Mouse (Mus musculus) midbrain, embryonic 10.5 days (tissue): ENCODE results near the gene Tdgf1. TPM values are rescaled to one million over a fixed set of nuclear protein-coding genes. Genes with fewer than 3 reads are reported as not detected.

Experiments used
- DNase-seq: peaks from one replicate; pipeline ENCODE4 v3.0.0-alpha.2; 2017; ENCODE audit warnings: low spot score
- H3K27ac ChIP-seq: fragments of 300-500 bp; sonication (generic); replicated peaks from 2 replicates; pipeline ENCODE4 v1.5.1; 2016; ENCODE audit warnings: mild to moderate bottlenecking
- H3K27me3 ChIP-seq: fragments of 300-500 bp; sonication (generic); 2 replicates; pipeline ENCODE4 v1.6.1; 2016; ENCODE audit warnings: low read depth, mild to moderate bottlenecking; ENCODE audit not compliant: poor library complexity, severe bottlenecking
- H3K36me3 ChIP-seq: fragments of 300-500 bp; sonication (generic); 2 replicates; pipeline ENCODE4 v1.6.1; 2016; ENCODE audit warnings: mild to moderate bottlenecking, moderate library complexity
- H3K4me1 ChIP-seq: fragments of 300-500 bp; sonication (generic); 2 replicates; pipeline ENCODE4 v1.6.1; 2016
- H3K4me3 ChIP-seq: fragments of 300-500 bp; sonication (generic); 2 replicates; pipeline ENCODE4 v1.5.1; 2016; ENCODE audit warnings: mild to moderate bottlenecking, moderate library complexity
- H3K9me3 ChIP-seq: fragments of 300-500 bp; sonication (generic); replicated peaks from 2 replicates; pipeline ENCODE4 v1.6.1; 2016; ENCODE audit warnings: mild to moderate bottlenecking
- WGBS: fragments of 180-500 bp; shearing (Covaris S2); methylation state at CpG from one replicate; pipeline ENCODE4 v1.1.7; 2016; 5-methylcytosine and 5-hydroxymethylcytosine counted together
- polyA plus RNA-seq: library from polyadenylated mRNA; unstranded; fragments of >200 nt; fragmentation: Nextera tagmentation; extraction: Ambion mirVana; gene quantifications from 2 replicates; pipeline ENCODE4 v1.2.1, GENCODE M21; 2016

The Tdgf1 gene
- polyA plus RNA-seq, result 0.11 TPM in 1 of 2 replicates, not detected in the other

DNA sequence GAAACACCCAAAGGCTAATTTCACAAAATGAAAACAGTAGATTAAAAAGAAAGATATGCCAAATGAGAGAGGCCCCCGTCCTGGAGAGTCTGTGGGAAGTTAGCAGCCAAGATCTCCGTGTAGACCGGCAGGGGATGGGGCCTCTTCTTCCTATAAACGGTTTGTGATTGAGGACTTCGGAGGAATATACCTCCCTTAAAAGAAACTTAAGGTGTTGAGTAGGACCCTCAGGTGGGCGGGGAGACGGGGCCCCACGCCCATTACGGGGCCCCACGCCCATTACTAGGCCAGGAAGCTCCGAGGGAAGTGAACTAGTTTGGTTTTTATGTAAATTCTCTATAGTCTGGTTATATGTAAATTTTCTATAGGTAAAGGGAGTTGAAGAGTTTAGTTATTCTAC lies at the start of gene Tdgf1:
Tdgf1 (minus strand) TSS at position 233 of the 400 bp plus-strand sequence.
- H3K4me1 ChIP-seq, result peaks cover 34% of the 10 kb centered on the region
- WGBS, result 10% methylated on average over 11 of the region's 11 CpGs
- no peak for DNase-seq
- H3K36me3 ChIP-seq, result no peaks in the 10 kb centered on the region
- peak within 1 kb of the TSS; percentile 61 for H3K27ac ChIP-seq
- peak within 1 kb of the TSS; percentile 35 for H3K4me3 ChIP-seq
- H3K9me3 ChIP-seq, result no peaks in the 10 kb centered on the region
- H3K27me3 ChIP-seq, result peaks cover 97% of the 10 kb centered on the region

DNA sequence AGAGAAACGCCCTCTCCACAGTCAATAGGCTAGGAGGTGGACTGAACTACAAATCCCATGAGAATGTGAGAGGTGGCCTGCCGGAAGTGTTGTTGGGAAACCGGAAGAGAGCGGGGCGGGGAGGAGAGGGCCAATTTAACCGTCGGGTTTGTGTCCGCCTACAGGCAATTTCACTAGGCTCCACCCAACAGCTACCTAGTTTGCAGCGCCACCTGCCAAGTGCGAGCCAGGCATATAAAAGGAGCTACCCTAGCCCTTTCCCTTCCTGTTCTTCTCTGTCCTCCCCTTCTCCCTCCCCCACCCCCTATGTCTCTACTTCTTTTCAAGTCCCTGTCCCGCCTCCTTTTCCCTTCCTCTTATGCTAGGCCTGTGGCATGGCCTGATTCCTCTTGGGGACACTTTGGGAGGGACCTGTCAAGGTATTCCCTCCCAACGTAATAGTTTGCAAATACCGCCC lies 48.8 kb upstream of the Tdgf1 start:
- peak; percentile 85 for DNase-seq
- Histone ChIP-seq H3K4me1 (peaks cover 10% of the 10 kb centered on the region), H3K27me3 (no peaks in the 10 kb centered on the region), H3K36me3 (no peaks in the 10 kb centered on the region), H3K9me3 (no peaks in the 10 kb centered on the region), H3K4me3 (peak overlapping the region; percentile 59), H3K27ac (peak overlapping the region; percentile 84)
- 12% methylated on average over 13 of the region's 13 CpGs for WGBS

DNA sequence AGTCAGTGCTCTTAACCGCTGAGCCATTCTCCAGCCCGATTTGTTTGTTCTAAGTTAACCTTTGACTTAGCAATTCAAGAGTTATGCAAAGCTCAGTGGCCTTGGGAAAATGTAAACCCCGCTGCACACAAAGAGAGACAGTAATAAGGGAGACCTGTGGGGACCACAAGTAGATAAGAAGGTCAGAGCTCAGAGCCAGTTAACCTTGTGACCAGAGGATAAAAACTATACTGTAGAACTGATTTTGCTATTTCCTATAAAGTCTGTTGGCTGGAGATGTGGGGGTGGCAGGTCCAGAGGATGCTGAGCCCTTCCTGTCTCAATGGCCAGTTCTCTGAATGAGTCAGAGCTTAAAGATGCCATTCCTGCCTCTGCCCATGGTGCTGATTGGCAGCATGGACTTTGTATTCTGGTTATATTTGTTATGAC lies 47.3 kb upstream of the Tdgf1 start:
- WGBS, result 37% methylated on average over 3 of the region's 3 CpGs
- no peaks in the 10 kb centered on the region for H3K9me3 ChIP-seq
- no peaks in the 10 kb centered on the region for H3K36me3 ChIP-seq
- no peak overlapping the region for H3K27ac ChIP-seq
- peak; percentile 19 for DNase-seq
- H3K27me3 ChIP-seq, result no peaks in the 10 kb centered on the region
- peaks cover 10% of the 10 kb centered on the region for H3K4me1 ChIP-seq
- no peak overlapping the region for H3K4me3 ChIP-seq

DNA sequence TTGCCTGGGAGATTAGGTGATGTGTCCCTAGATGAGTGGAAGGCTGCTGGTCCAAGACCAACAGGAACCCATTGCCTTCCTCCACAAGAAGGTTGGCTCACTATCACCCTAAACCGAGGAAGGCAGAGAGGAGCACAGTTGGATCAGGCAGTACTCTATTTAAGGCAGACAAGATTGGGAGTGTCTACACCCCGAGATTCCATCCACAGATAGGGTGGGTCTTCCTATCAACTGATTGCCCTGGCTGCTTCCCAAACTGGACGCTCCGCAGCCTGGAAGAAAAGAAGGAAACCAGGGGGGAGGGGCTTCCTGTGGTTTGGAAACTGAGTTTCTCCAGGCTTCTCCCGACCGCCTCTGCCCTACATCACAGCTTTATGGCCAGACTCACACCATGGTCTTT lies 44.2 kb upstream of the Tdgf1 start, which contains the start of gene Rtp3:
Rtp3 (minus strand) TSS at position 380 of the 400 bp plus-strand sequence.
- Histone ChIP-seq H3K36me3 (no peaks in the 10 kb centered on the region), H3K9me3 (no peaks in the 10 kb centered on the region), H3K27me3 (no peaks in the 10 kb centered on the region), H3K27ac (no peak within 1 kb of the TSS), H3K4me3 (no peak within 1 kb of the TSS), H3K4me1 (peaks cover 10% of the 10 kb centered on the region)
- 79% methylated on average over 6 of the region's 6 CpGs for WGBS
- no peak for DNase-seq

DNA sequence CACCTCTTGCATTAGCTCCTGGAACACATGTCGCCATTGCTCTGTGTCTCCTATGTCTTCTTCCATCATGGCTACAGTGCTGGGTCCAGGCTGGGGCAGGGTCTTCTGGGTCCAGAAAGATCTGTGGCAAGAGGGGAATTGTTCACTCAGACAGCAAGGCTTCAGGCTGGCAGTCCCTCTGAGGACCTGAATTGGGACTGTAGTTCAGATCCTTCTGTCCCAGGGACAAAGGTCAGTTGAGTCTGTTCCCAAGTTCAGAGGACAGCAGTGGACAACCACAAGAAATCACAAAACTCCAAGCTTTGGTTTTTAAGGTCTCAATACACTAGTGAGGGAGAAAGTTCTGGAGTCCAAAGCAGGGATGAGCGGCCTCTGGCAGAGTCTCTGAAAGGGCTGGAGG lies 43.6 kb upstream of the Tdgf1 start:
- Histone ChIP-seq H3K4me3 (no peak overlapping the region), H3K4me1 (peaks cover 6% of the 10 kb centered on the region), H3K27me3 (no peaks in the 10 kb centered on the region), H3K36me3 (no peaks in the 10 kb centered on the region), H3K27ac (no peak overlapping the region), H3K9me3 (no peaks in the 10 kb centered on the region)
- DNase-seq, result no peak
- WGBS, result 88% methylated on average over 2 of the region's 2 CpGs

DNA sequence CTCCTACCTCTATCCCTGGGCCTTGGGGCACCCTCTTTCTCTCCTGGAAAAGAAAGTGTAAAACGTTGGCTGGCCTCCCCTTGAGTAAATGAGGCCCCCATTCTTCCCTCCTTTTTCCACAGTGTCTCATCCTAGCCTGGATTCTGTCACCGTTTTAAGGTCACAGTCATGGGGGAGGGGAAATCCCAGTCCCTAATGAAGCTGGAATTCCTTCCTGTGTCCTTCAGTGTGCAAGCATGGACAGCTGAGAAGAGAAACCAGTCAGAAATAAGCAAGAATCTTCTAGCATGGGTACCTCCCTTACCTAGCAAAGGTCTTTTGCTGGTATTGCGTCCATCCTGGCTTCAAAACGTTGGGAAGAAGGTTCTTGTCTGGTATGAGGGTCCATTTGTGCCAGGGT lies 43.2 kb upstream of the Tdgf1 start:
- Histone ChIP-seq H3K36me3 (no peaks in the 10 kb centered on the region), H3K4me1 (peaks cover 5% of the 10 kb centered on the region), H3K27ac (no peak overlapping the region), H3K27me3 (no peaks in the 10 kb centered on the region), H3K4me3 (no peak overlapping the region), H3K9me3 (no peaks in the 10 kb centered on the region)
- no peak for DNase-seq
- 76% methylated on average over 4 of the region's 4 CpGs for WGBS

DNA sequence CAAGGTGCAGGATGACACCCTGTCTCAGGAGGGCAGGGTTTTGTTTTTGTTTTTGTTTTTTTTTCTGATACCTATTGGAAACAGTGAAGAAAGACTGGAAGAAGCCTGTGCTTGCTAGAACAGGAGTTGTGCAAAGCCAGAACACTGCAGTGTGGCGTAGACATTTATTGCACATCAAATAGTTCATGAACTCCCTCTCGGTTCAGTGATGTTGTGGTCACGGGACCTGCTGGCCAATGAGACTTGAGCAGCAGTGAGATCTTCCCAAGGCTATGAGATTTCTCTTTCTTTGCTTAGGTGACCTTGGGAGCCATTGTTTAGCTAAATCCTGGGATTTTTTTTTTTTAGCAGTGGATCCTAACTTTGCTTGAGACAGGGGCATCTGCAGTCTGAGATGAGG lies 42.1 kb upstream of the Tdgf1 start:
- no peaks in the 10 kb centered on the region for H3K4me1 ChIP-seq
- WGBS, result 84% methylated on average over 3 of the region's 3 CpGs

DNA sequence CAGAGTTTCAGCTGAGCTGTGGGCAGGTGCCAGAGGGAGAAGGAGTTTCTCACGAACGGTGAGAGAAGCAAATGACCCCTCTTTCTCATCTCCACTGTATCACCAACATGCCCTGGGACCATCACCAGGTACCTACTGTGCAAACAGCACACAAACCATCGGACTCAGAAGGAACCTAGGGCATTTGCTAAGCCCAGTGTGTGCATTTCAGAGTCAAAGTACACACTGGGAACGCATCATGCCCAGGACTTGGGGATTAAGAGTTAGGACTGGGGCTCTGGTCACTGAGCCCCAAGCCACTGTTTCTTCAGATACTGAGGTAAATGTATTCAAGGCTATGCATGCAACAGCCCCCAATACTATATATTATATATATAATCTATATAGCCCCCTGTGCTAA lies 41.4 kb upstream of the Tdgf1 start:
- H3K9me3 ChIP-seq, result no peaks in the 10 kb centered on the region
- 73% methylated on average over 4 of the region's 4 CpGs for WGBS

More for the DNA sequence above, 42.1 kb upstream of the Tdgf1 start:
- Histone ChIP-seq H3K4me3 (no peak overlapping the region), H3K36me3 (no peaks in the 10 kb centered on the region), H3K27me3 (no peaks in the 10 kb centered on the region), H3K9me3 (no peaks in the 10 kb centered on the region), H3K27ac (no peak overlapping the region)
- DNase-seq, result no peak

DNA sequence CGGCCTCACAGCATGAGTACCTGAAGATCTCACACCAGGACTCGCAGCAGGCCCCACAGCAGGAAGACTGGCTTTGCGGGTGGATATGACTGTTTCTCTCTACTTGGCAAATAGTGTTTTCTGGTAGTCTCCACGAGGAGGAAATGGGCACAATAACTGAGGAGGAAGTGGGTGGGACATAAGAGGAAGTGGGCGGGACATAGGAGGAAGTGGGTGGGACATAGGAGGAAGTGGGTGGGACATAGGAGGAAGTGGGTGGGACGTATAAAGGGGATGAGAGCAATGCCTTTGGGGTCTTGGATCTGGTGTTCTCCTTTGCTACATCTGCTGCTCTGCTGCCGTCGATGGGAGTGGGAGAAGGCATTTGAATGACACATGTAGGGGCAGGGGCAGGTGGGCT lies 40.0 kb upstream of the Tdgf1 start:
- Histone ChIP-seq H3K4me1 (no peaks in the 10 kb centered on the region), H3K27ac (no peak overlapping the region), H3K4me3 (no peak overlapping the region), H3K27me3 (no peaks in the 10 kb centered on the region), H3K9me3 (no peaks in the 10 kb centered on the region), H3K36me3 (no peaks in the 10 kb centered on the region)
- DNase-seq, result no peak
- 90% methylated on average over 8 of the region's 8 CpGs for WGBS

More for the DNA sequence above, 41.4 kb upstream of the Tdgf1 start:
- no peak overlapping the region for H3K27ac ChIP-seq
- no peak for DNase-seq
- H3K4me3 ChIP-seq, result no peak overlapping the region
- H3K4me1 ChIP-seq, result no peaks in the 10 kb centered on the region
- no peaks in the 10 kb centered on the region for H3K27me3 ChIP-seq
- no peaks in the 10 kb centered on the region for H3K36me3 ChIP-seq

DNA sequence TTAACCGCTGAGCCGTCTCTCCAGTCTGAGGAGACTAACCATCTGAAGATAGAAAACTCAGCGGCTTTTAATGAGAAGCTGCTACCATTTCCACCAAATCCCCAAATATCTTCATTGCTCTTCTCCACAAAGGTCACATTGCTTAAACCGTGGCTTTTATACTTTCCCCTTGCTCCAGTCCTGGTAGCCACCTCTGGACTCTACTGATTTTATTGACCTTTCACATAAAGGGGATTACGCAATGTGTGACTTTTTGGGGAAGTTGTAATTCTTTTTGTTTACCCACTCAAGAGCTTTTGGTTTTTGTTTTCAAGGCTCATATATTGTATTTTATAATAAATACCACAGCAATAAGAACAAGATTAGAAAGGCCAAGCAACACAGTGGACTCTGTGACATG lies 39.6 kb upstream of the Tdgf1 start:
- H3K4me1 ChIP-seq, result no peaks in the 10 kb centered on the region
- H3K36me3 ChIP-seq, result no peaks in the 10 kb centered on the region
- WGBS, result 95% methylated on average over 5 of the region's 5 CpGs

DNA sequence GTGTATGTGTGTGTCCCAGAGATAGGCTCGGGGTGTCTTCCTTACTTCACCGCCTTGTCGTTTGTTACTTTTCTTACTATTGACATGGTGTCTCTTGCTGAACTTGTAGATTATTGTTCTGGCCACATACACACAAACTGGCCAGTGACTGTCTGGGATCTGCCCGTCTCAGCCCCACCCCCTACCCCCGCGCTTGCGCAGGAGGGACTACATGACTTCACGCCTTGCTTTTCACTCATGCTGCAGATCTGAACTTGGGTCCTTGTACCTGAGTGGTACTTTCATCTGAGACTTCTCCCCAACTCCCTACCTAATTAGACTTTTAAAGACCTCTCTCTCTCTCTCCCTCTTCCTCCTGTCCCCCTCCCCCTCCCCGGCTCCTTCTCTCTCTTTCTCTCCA lies 38.1 kb upstream of the Tdgf1 start:
- 93% methylated on average over 9 of the region's 9 CpGs for WGBS
- Histone ChIP-seq H3K27me3 (no peaks in the 10 kb centered on the region), H3K27ac (no peak overlapping the region), H3K36me3 (no peaks in the 10 kb centered on the region), H3K4me3 (no peak overlapping the region), H3K4me1 (no peaks in the 10 kb centered on the region), H3K9me3 (no peaks in the 10 kb centered on the region)
- no peak for DNase-seq

More for the DNA sequence above, 39.6 kb upstream of the Tdgf1 start:
- H3K9me3 ChIP-seq, result no peaks in the 10 kb centered on the region
- H3K27me3 ChIP-seq, result no peaks in the 10 kb centered on the region
- no peak overlapping the region for H3K4me3 ChIP-seq
- no peak overlapping the region for H3K27ac ChIP-seq
- DNase-seq, result no peak

DNA sequence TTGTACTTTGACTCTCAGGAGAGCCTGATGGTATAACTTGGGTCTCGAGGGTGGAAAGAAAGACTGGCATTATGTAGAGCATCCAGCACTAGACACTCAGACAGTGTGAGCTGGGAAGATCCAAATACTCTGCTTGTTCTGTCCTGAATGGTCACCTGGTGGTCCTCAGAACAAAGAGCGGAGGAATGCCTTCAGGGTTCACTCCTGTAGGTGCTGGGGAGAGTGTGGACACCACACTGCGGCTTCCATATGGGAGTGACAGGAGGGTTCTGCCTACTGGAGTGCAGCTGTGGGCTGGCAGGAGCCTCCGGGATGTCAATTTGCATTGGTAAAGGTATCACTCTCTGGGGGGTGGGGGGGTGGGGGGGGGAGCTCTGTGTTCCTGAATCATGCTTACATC lies 36.4 kb upstream of the Tdgf1 start:
- DNase-seq, result no peak
- no peaks in the 10 kb centered on the region for H3K27me3 ChIP-seq
- no peak overlapping the region for H3K4me3 ChIP-seq
- no peaks in the 10 kb centered on the region for H3K4me1 ChIP-seq
- H3K36me3 ChIP-seq, result no peaks in the 10 kb centered on the region
- no peaks in the 10 kb centered on the region for H3K9me3 ChIP-seq
- H3K27ac ChIP-seq, result no peak overlapping the region
- 62% methylated on average over 4 of the region's 4 CpGs for WGBS

DNA sequence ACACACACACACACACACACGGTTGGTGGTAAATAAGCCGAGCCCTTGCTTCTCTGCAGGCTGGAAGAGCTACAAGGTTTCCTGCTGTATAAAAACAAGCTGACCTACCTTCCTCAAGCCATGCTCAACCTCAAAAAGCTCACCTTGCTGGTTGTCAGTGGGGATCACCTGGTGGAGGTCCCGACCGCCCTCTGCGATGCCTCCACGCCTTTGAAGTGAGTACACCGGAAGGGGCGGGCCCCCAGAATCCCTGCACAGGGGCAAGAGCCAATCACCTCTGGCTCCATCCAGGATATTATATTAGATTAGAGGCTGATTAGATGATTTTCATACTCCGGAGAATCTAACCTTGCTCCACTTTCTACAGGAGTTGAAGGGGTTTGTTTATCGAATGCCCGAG lies 33.5 kb upstream of the Tdgf1 start:
- DNase-seq, result no peak
- H3K27me3 ChIP-seq, result no peaks in the 10 kb centered on the region
- 93% methylated on average over 11 of the region's 11 CpGs for WGBS
- no peaks in the 10 kb centered on the region for H3K9me3 ChIP-seq
- no peak overlapping the region for H3K4me3 ChIP-seq
- H3K4me1 ChIP-seq, result no peaks in the 10 kb centered on the region
- no peak overlapping the region for H3K27ac ChIP-seq
- H3K36me3 ChIP-seq, result no peaks in the 10 kb centered on the region

DNA sequence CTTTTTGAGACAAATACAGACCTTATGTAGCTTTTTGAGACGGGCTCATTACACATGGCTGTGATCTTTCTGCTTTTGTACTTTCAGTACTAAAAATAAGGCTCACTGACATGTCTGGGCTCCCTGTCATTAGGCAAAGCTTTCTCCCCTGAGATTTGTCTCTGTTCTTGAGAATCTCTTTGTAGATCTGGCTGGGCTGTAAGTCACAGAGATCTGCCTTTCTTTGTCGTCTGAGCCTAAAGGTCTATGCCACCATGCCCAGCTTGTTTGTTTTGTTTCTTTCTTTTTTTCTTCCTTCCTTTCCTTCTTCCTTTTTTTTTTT lies 19.9 kb upstream of the Tdgf1 start:
- Histone ChIP-seq H3K9me3 (no peaks in the 10 kb centered on the region), H3K4me1 (no peaks in the 10 kb centered on the region), H3K36me3 (no peaks in the 10 kb centered on the region), H3K27me3 (no peaks in the 10 kb centered on the region), H3K27ac (no peak overlapping the region), H3K4me3 (no peak overlapping the region)
- no peak for DNase-seq
- 80% methylated on average over 2 of the region's 2 CpGs for WGBS
